Mouse (Mus musculus): ENCODE measurements around the gene Efcab2. TPM values are rescaled to one million over a fixed set of nuclear protein-coding genes. Genes with fewer than 3 reads are reported as not detected.
"Not testable (repeated sequence)": the region's sequence is repeated elsewhere in the genome, so short reads cannot be mapped to it uniquely, and the experiment has no call there.

The Efcab2 gene
- total RNA-seq, 2 experiments from 2014 or later, result 8.1 to 11.1 TPM

GRCm38 (mm10) chr1:178408901-178409361, 3.0 kb downstream of the Efcab2 start:
- no peak for DNase-seq (ENCODE audit: low spot score in 2 of 2)
- Histone ChIP-seq H3K27ac (no peak overlapping the region), H3K4me3 (no peak overlapping the region)
- no peak for TF ChIP-seq CTCF (conservative IDR thresholded peaks at IDR 0.05)

GRCm38 (mm10) chr1:178413367-178413766, 7.5 kb downstream of the Efcab2 start:
- not testable (repeated sequence) for DNase-seq (ENCODE audit: low spot score in 2 of 2); H3K27ac ChIP-seq; H3K4me3 ChIP-seq

GRCm38 (mm10) chr1:178419608-178420007, 13.7 kb downstream of the Efcab2 start:
- Histone ChIP-seq H3K4me3 (no peak overlapping the region), H3K27ac (no peak overlapping the region)
- no peak for TF ChIP-seq CTCF (conservative IDR thresholded peaks at IDR 0.05)
- no peak for DNase-seq (ENCODE audit: low spot score in 2 of 2)

- Histone ChIP-seq H3K4me3 (no peak overlapping the region), H3K27ac (no peak overlapping the region)
- no peak for TF ChIP-seq CTCF (conservative IDR thresholded peaks at IDR 0.05)
- DNase-seq (ENCODE audit: low spot score in 2 of 2), result no peak
These were observed 17.8 kb downstream of the Efcab2 start for GRCm38 (mm10) chr1:178423662-178424061.

GRCm38 (mm10) chr1:178431619-178432444, 25.9 kb downstream of the Efcab2 start:
- no peak for DNase-seq (ENCODE audit: low spot score in 2 of 2)
- TF ChIP-seq CTCF (conservative IDR thresholded peaks at IDR 0.05), result no peak
- Histone ChIP-seq H3K27ac (no peak overlapping the region), H3K4me3 (no peak overlapping the region)

- no peak overlapping the region for H3K27ac ChIP-seq
- H3K4me3 ChIP-seq, result no peak overlapping the region
- no peak for DNase-seq (ENCODE audit: low spot score in 2 of 2)
- no peak for TF ChIP-seq CTCF (conservative IDR thresholded peaks at IDR 0.05)
These were observed 27.7 kb downstream of the Efcab2 start for GRCm38 (mm10) chr1:178433619-178434018.

GRCm38 (mm10) chr1:178444407-178444806, 38.5 kb downstream of the Efcab2 start:
- DNase-seq (ENCODE audit: low spot score in 2 of 2), result no peak
- no peak for TF ChIP-seq CTCF (conservative IDR thresholded peaks at IDR 0.05)
- Histone ChIP-seq H3K4me3 (no peak overlapping the region), H3K27ac (no peak overlapping the region)

- TF ChIP-seq CTCF (conservative IDR thresholded peaks at IDR 0.05), result no peak
- Histone ChIP-seq H3K4me3 (no peak overlapping the region), H3K27ac (no peak overlapping the region)
- DNase-seq (ENCODE audit: low spot score in 2 of 2), result no peak
These were observed 41.2 kb downstream of the Efcab2 start for GRCm38 (mm10) chr1:178447036-178447435.

- DNase-seq (ENCODE audit: low spot score in 2 of 2), result no peak
- peak overlapping the region; percentile 78 for H3K27ac ChIP-seq
- no peak overlapping the region for H3K4me3 ChIP-seq
- no peak for TF ChIP-seq CTCF (conservative IDR thresholded peaks at IDR 0.05)
These were observed 42.4 kb downstream of the Efcab2 start for GRCm38 (mm10) chr1:178448271-178448744.

GRCm38 (mm10) chr1:178449172-178449571, 43.3 kb downstream of the Efcab2 start:
- DNase-seq (ENCODE audit: low spot score in 2 of 2), result peak; percentile 57 to 73
- Histone ChIP-seq H3K27ac (peak overlapping the region; percentile 78; the same call in 1 of the 2 replicates), H3K4me3 (no peak overlapping the region)
- peak; percentile 88 for TF ChIP-seq CTCF (conservative IDR thresholded peaks at IDR 0.05)

GRCm38 (mm10) chr1:178449933-178450332, 44.0 kb downstream of the Efcab2 start:
- TF ChIP-seq CTCF (conservative IDR thresholded peaks at IDR 0.05), result no peak
- no peak for DNase-seq (ENCODE audit: low spot score in 2 of 2)
- Histone ChIP-seq H3K27ac (no peak overlapping the region), H3K4me3 (no peak overlapping the region)

- TF ChIP-seq CTCF (conservative IDR thresholded peaks at IDR 0.05), result no peak
- peak; percentile 8 to 25 for DNase-seq (ENCODE audit: low spot score in 2 of 2)
These were observed 48.2 kb downstream of the Efcab2 start for GRCm38 (mm10) chr1:178454125-178454524.

GRCm38 (mm10) chr1:178455120-178455519, 49.2 kb downstream of the Efcab2 start:
- Histone ChIP-seq H3K27ac (no peak overlapping the region), H3K4me3 (no peak overlapping the region)
- no peak for DNase-seq (ENCODE audit: low spot score in 2 of 2)
- TF ChIP-seq CTCF (conservative IDR thresholded peaks at IDR 0.05), result no peak

More at GRCm38 (mm10) chr1:178454125-178454524, 48.2 kb downstream of the Efcab2 start:
- no peak overlapping the region for H3K4me3 ChIP-seq
- H3K27ac ChIP-seq, result peak overlapping the region; percentile 48; the same call in 1 of the 2 replicates

- no peak for DNase-seq (ENCODE audit: low spot score in 2 of 2)
- H3K27ac ChIP-seq, result no peak overlapping the region
- TF ChIP-seq CTCF (conservative IDR thresholded peaks at IDR 0.05), result no peak
- no peak overlapping the region for H3K4me3 ChIP-seq
These were observed 52.1 kb downstream of the Efcab2 start for GRCm38 (mm10) chr1:178458029-178458428.
